Mouse (Mus musculus): ENCODE results near the gene Acad10.
"Not testable (repeated sequence)": the region's sequence is repeated elsewhere in the genome, so short reads cannot be mapped to it uniquely, and the experiment has no call there.

GRCm38 (mm10) chr5:121614921-121615320 lies 45.4 kb downstream of the Acad10 start:
- not testable (repeated sequence) for TF ChIP-seq CTCF (conservative IDR thresholded peaks at IDR 0.05; ENCODE audit: low read length); NANOG (IDR thresholded peaks at IDR 0.05; ENCODE audit: borderline replicate concordance, low read length)

Measured in E14TG2a.4 (cell line).